Mouse (Mus musculus): Measurements from ENCODE around the gene Gm29666.
"Not testable (repeated sequence)": the region's sequence is repeated elsewhere in the genome, so short reads cannot be mapped to it uniquely, and the experiment has no call there.

GRCm38 (mm10) chr15:84896216-84896615 is 23.6 kb downstream of the Gm29666 start:
- not testable (repeated sequence) for TF ChIP-seq CTCF (IDR thresholded peaks at IDR 0.05; ENCODE audit: extremely low read depth, insufficient read length, insufficient replicate concordance, low read depth, low read length); POLR2A (IDR thresholded peaks at IDR 0.05; ENCODE audit: low read depth, low read length)
